Mouse (Mus musculus) layer of hippocampus, postnatal 25 days (tissue): ENCODE measurements around the gene Olfr746. TPM values are rescaled to one million over a fixed set of nuclear protein-coding genes. Genes with fewer than 3 reads are reported as not detected.

Source experiments
- DNase-seq, 2 experiments: peaks; one replicate each; pipeline ENCODE4 v3.0.0; 2022; ENCODE audit warnings: mixed read lengths in 2 of 2, low spot score in 1 of 2; ENCODE audit errors: extremely low spot score in 1 of 2
- total RNA-seq, 2 experiments: library from RNA; stranded (reverse); gene quantifications; 2 replicates each; pipeline ENCODE4 v1.2.3; 2021

Gene Olfr746
- not detected for total RNA-seq

GRCm38 (mm10) chr14:50646783-50647182, at the start of gene Olfr746:
Gene Olfr746 (plus strand): TSS chr14:50647083.
- no peak for DNase-seq

DNA sequence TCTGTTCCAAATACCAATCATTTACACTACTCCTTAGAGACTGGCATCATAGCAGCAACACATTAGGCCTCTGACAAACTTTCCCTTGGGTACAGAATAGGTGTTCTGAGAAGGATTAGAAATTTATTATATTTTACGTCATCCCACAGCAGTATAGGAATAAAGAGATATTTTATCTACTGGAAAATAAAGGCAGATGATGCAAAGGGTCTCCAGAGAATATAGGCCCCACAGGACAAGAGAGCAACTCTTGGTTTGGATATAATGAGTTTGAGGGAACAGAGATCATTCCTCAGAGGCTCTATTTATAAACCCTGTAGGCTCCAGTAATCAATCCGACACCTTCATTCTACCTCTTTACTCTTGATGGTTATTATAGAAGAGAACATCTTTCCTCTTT, 32.3 kb upstream of the Olfr746 start, which contains the start of gene Olfr744:
TSS of gene Olfr744 (plus strand) at position 301 of the 400 bp plus-strand sequence.
- DNase-seq: no peak

DNA sequence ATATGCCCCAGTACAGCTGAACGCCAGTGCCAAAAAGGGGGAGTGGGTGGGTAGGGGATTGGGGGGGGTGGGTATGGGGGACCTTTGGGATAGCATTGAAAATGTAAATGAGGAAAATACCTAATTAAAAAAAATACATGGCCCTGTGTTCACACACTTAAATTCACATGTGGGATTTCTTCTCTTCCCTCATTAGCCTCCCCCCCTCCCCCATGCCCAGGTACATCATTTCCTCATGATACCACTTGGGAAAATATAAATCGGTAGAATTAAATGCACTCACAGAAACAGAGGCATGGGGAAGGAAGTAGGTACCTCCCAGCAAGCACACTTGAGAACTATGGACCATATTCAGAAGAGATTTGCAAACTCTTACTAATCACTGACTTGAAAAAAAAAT, 7.8 kb upstream of the Olfr746 start, which contains the start of gene Olfr745:
TSS of gene Olfr745 (plus strand) at position 301 of the 400 bp plus-strand sequence.
- DNase-seq: no peak

DNA sequence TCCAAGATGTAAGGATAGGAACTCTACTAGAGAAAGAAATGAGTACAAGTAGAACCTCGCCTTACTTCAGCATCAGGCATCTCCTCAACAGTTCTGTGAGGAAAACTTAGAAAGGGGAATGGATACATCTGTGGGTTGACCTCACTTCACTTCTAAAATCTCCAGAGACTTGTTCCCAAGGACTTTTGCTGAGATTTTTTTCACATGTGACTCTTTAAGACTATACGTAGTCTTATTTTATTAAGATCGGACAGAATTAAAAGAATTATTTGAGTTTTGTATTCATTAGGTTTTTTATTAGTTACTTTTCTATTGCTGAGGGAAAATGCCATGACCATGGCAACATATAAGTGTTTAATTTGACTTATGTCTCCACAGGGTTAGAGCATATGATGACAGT, 46.2 kb downstream of the Olfr746 start, which contains the start of gene Olfr747:
TSS of gene Olfr747 (minus strand) at position 101 of the 400 bp plus-strand sequence.
- no peak for DNase-seq

Other genes with a start within 250 kb of the Olfr746 start
- gene Olfr738, start 239.5 kb upstream of the Olfr746 start, total RNA-seq: not detected
- gene Olfr739, start 228.5 kb upstream of the Olfr746 start, total RNA-seq: not detected
- gene Olfr740, start 201.5 kb upstream of the Olfr746 start, total RNA-seq: not detected
- not detected for gene Olfr741, start 174.3 kb upstream of the Olfr746 start, total RNA-seq
- not detected for gene Olfr742, start 143.5 kb upstream of the Olfr746 start, total RNA-seq
- gene Olfr743, start 125.2 kb upstream of the Olfr746 start, total RNA-seq: not detected
- gene Olfr744, start 32.2 kb upstream of the Olfr746 start, total RNA-seq: not detected
- gene Olfr745, start 7.7 kb upstream of the Olfr746 start, total RNA-seq: not detected
- gene Olfr747, start 46.1 kb downstream of the Olfr746 start, total RNA-seq: not detected
- gene Olfr748, start 60.3 kb downstream of the Olfr746 start, total RNA-seq: not detected
- not detected for gene Olfr749, start 98.0 kb downstream of the Olfr746 start, total RNA-seq
- 10 to 100 TPM; 62.2 to 71.8 TPM for gene Ttc5, start 138.4 kb downstream of the Olfr746 start, total RNA-seq
- under 1 TPM in 1 of 2 experiments, not detected in 1; 0.69 TPM for gene Ccnb1ip1, start 160.6 kb downstream of the Olfr746 start, total RNA-seq
- 10 to 100 TPM; 26.3 to 29.0 TPM for gene Parp2, start 160.8 kb downstream of the Olfr746 start, total RNA-seq
- gene Tep1, start 223.5 kb downstream of the Olfr746 start, total RNA-seq: 1 to 10 TPM; 2.1 to 3.1 TPM